Mouse (Mus musculus) C2C12 (cell line): Measurements from ENCODE around the gene 1700017B05Rik. TPM values are rescaled to one million over a fixed set of nuclear protein-coding genes. Genes with fewer than 3 reads are reported as not detected.
A peak's percentile ranks its signal among the peaks of the same experiment; 100 is the strongest.
"Not testable (repeated sequence)": the region's sequence is repeated elsewhere in the genome, so short reads cannot be mapped to it uniquely, and the experiment has no call there.

Experiments
- H3K27me3 ChIP-seq: one replicate; pipeline ENCODE4 v1.6.1; 2011; ENCODE audit not compliant: control insufficient read depth, insufficient read depth, insufficient read length
- H3K36me3 ChIP-seq: one replicate; pipeline ENCODE4 v1.6.1; 2011; ENCODE audit not compliant: control insufficient read depth, insufficient read depth
- H3K4me3 ChIP-seq: one replicate; pipeline ENCODE4 v1.5.1; 2011; ENCODE audit warnings: mild to moderate bottlenecking, control low read depth; ENCODE audit not compliant: poor library complexity, insufficient read depth, severe bottlenecking
- H3K79me2 ChIP-seq: one replicate; pipeline ENCODE4 v1.6.1; 2011; ENCODE audit not compliant: control insufficient read depth, insufficient read depth
- H3K79me3 ChIP-seq: one replicate; pipeline ENCODE4 v1.6.1; 2011; ENCODE audit warnings: low read depth, control low read depth
- H3ac ChIP-seq: one replicate; pipeline ENCODE3; 2011; ENCODE audit warnings: low read depth; ENCODE audit not compliant: control insufficient read depth, insufficient read length
- CEBPB ChIP-seq: IDR thresholded peaks from one replicate; pipeline ENCODE4 v1.6.1; 2011; ENCODE audit warnings: low read depth, mild to moderate bottlenecking, control low read depth, moderate library complexity
- CTCF ChIP-seq: IDR thresholded peaks from one replicate; pipeline ENCODE4 v1.5.1; 2011; ENCODE audit not compliant: control insufficient read depth, insufficient read depth, insufficient read length
- FOSL1 ChIP-seq: IDR thresholded peaks from one replicate; pipeline ENCODE4 v1.8.0; 2011; ENCODE audit warnings: mild to moderate bottlenecking, low read length; ENCODE audit not compliant: poor library complexity, insufficient read depth, severe bottlenecking
- MAX ChIP-seq: IDR thresholded peaks from one replicate; pipeline ENCODE4 v1.6.1; 2011; ENCODE audit warnings: mild to moderate bottlenecking, control low read depth
- MYOD1 ChIP-seq: IDR thresholded peaks from one replicate; pipeline ENCODE4 v1.6.1; 2011; ENCODE audit warnings: low read depth; ENCODE audit not compliant: control insufficient read depth, insufficient read length
- MYOG ChIP-seq: IDR thresholded peaks from one replicate; pipeline ENCODE4 v1.6.1; 2011; ENCODE audit not compliant: control insufficient read depth, insufficient read length; ENCODE audit errors: extremely low read depth
- USF1 ChIP-seq: IDR thresholded peaks from one replicate; pipeline ENCODE4 v1.6.1; 2011; ENCODE audit warnings: low read depth, mild to moderate bottlenecking, control low read depth, moderate library complexity
- polyA plus RNA-seq: library from polyadenylated mRNA; unstranded; fragments of >200 nt; fragmentation: generic; extraction: Trizol; gene quantifications from one replicate; pipeline ENCODE4 v1.2.1, GENCODE M21; 2012; ENCODE audit warnings: missing spikeins

1700017B05Rik gene
- polyA plus RNA-seq, 1 experiment = 26.2 TPM

DNA sequence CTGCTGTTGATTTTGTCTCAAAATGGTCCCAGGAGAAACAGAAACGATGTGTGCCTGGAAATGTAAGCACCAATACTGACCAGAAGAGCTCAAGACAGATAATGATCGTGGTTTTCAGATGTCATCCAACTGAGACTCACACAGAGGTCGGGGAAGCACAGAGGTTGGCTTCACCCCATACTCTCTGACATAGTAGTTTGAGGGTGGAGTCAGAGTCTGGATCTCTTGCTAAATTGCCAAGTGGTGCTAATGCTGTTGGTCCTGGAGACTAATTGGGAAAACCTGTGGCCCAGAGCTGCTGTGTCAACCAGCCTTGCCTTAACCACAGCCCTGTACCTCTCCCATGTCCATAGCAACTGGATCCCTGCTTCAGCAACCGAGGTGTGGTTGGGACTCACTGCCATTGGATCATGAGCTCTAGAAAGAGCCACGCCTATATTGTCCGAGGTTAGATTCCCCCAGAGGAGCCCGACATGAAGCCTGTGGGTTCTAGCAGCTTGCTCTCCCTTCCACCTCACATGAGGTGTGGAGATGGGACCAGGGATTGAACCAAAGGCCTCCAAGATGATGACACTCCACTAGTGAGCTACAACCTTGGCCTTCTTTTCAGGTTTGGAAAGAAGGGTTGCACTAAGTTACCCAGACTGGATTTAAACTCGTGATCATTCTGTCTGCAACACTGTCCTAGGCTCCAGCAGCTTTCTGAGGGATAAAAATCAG lies 30.7 kb downstream of the 1700017B05Rik start:
- H3K79me2 ChIP-seq = no peaks in the 10 kb centered on the region
- no peak for TF ChIP-seq CTCF
- TF ChIP-seq CEBPB = no peak
- TF ChIP-seq MYOG = no peak
- no peak for TF ChIP-seq USF1
- TF ChIP-seq MYOD1 = no peak
- no peak for TF ChIP-seq FOSL1
- TF ChIP-seq MAX = no peak
- no peaks in the 10 kb centered on the region for H3K27me3 ChIP-seq

GRCm38 (mm10) chr9:57230146-57230783 lies 32.1 kb downstream of the 1700017B05Rik start:
- no peak for TF ChIP-seq MYOG
- no peak for TF ChIP-seq MAX
- TF ChIP-seq USF1 = no peak
- no peak for TF ChIP-seq MYOD1
- TF ChIP-seq FOSL1 = no peak
- TF ChIP-seq CEBPB = no peak
- no peak for TF ChIP-seq CTCF
- no peak overlapping the region for H3ac ChIP-seq
- H3K79me2 ChIP-seq = no peaks in the 10 kb centered on the region
- no peaks in the 10 kb centered on the region for H3K36me3 ChIP-seq
- no peaks in the 10 kb centered on the region for H3K79me3 ChIP-seq
- H3K27me3 ChIP-seq = no peaks in the 10 kb centered on the region
- H3K4me3 ChIP-seq = no peak overlapping the region

More for the DNA sequence above, 30.7 kb downstream of the 1700017B05Rik start:
- H3ac ChIP-seq = no peak overlapping the region
- H3K4me3 ChIP-seq = no peak overlapping the region
- H3K79me3 ChIP-seq = no peaks in the 10 kb centered on the region
- no peaks in the 10 kb centered on the region for H3K36me3 ChIP-seq

GRCm38 (mm10) chr9:57229726-57230125 lies 32.7 kb downstream of the 1700017B05Rik start:
- Histone ChIP-seq H3K79me3 (no peaks in the 10 kb centered on the region), H3K79me2 (no peaks in the 10 kb centered on the region), H3K36me3 (no peaks in the 10 kb centered on the region), H3K4me3 (no peak overlapping the region), H3ac (no peak overlapping the region), H3K27me3 (no peaks in the 10 kb centered on the region)
- TF ChIP-seq MAX = no peak
- no peak for TF ChIP-seq FOSL1
- TF ChIP-seq MYOD1 = no peak
- no peak for TF ChIP-seq CTCF
- TF ChIP-seq CEBPB = no peak
- no peak for TF ChIP-seq MYOG
- TF ChIP-seq USF1 = peak; percentile 9

GRCm38 (mm10) chr9:57228186-57228585 lies 34.2 kb downstream of the 1700017B05Rik start:
- H3K4me3 ChIP-seq = no peak overlapping the region
- H3K79me3 ChIP-seq = no peaks in the 10 kb centered on the region
- no peak for TF ChIP-seq MYOG
- no peak for TF ChIP-seq FOSL1
- no peak for TF ChIP-seq CEBPB
- TF ChIP-seq MAX = no peak
- no peak for TF ChIP-seq CTCF
- TF ChIP-seq USF1 = no peak
- TF ChIP-seq MYOD1 = no peak
- no peaks in the 10 kb centered on the region for H3K36me3 ChIP-seq
- H3K27me3 ChIP-seq = no peaks in the 10 kb centered on the region
- no peaks in the 10 kb centered on the region for H3K79me2 ChIP-seq
- no peak overlapping the region for H3ac ChIP-seq

DNA sequence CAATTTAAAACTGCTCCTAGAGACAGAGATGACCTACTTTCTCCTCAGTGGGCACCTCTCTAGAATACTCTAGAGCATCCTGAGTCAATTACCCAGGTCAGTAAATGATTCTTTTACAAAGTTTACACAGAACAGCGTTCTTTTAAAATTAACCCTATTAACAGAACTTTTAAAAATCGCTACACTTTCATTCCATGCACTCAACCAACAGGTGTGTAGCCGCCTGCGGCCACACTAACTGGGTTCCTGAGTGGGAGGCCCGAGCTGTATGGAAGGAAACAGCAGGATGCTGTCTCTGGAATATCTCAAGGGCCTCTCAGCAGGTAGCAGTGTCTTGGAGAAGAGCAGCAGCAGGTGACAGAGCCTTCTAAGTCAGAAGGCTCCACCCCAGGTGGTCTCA lies 35.2 kb downstream of the 1700017B05Rik start:
- Histone ChIP-seq H3ac (no peak overlapping the region), H3K79me3 (no peaks in the 10 kb centered on the region), H3K27me3 (no peaks in the 10 kb centered on the region), H3K4me3 (no peak overlapping the region), H3K79me2 (no peaks in the 10 kb centered on the region), H3K36me3 (no peaks in the 10 kb centered on the region)
- TF ChIP-seq FOSL1 = no peak
- no peak for TF ChIP-seq USF1
- TF ChIP-seq CTCF = no peak
- no peak for TF ChIP-seq MYOD1
- TF ChIP-seq MYOG = no peak
- TF ChIP-seq CEBPB = no peak
- no peak for TF ChIP-seq MAX

DNA sequence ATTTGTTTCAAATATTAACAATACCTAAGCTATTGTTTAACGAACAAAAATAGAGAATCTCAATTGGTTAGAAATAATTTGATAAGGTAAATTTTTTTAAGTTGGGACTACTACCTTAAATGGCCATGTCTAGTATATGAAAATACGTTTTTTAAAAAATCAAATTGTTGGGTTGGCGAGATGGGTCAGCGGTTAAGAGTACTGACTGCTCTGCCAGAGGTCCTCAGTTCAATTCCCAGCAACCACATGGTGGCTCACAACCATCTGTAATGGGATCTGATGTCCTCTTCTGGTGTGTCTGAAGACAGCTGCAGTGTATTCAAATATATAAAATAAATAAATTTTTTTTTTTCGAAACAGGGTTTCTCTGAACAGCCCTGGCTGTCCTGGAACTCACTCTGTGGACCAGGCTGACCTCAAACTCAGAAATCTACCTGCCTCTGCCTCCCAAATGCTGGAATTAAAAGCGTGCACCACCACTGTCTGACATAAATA lies 35.7 kb downstream of the 1700017B05Rik start:
- H3ac ChIP-seq, H3K4me3 ChIP-seq, H3K27me3 ChIP-seq, H3K79me3 ChIP-seq, H3K36me3 ChIP-seq, H3K79me2 ChIP-seq: not testable (repeated sequence)
